Mouse (Mus musculus): ENCODE measurements around the gene Cdk12. TPM values are rescaled to one million over a fixed set of nuclear protein-coding genes. Genes with fewer than 3 reads are reported as not detected.
A peak's percentile ranks its signal among the peaks of the same experiment; 100 is the strongest.
"Not testable (repeated sequence)": the region's sequence is repeated elsewhere in the genome, so short reads cannot be mapped to it uniquely, and the experiment has no call there.

Gene Cdk12
- 9.9 and 10.6 TPM in 2 replicates for polyA plus RNA-seq (2015; fragmentation: Nextera tagmentation; extraction: Ambion mirVana)

GRCm38 (mm10) chr11:98202641-98203350, at the start of gene Cdk12:
Gene Cdk12, plus strand, starts transcription at chr11:98203059.
- Histone ChIP-seq H3K4me3 (replicated peaks) (peak within 1 kb of the TSS; percentile 87), H3K9ac (peak within 1 kb of the TSS; percentile 99), H3K4me2 (replicated peaks) (peak within 1 kb of the TSS; percentile 77), H3K36me3 (no peaks in the 10 kb centered on the region), H3K9me3 (replicated peaks) (no peaks in the 10 kb centered on the region), H3K27me3 (no peaks in the 10 kb centered on the region), H3K27ac (replicated peaks) (peak within 1 kb of the TSS; percentile 100), H3K4me1 (peaks cover 14% of the 10 kb centered on the region)
- under 1% methylated on average over 54 of the region's 63 CpGs for whole genome bisulfite sequencing
- ATAC-seq (ENCODE audit: insufficient number of reproducible peaks, low FRiP score, low TSS enrichment, low read depth): peak; percentile 93

GRCm38 (mm10) chr11:98155094-98155493, 47.8 kb upstream of the Cdk12 start:
- no peaks in the 10 kb centered on the region for H3K27me3 ChIP-seq
- no peak overlapping the region for H3K4me3 ChIP-seq (replicated peaks)
- H3K4me1 ChIP-seq: no peaks in the 10 kb centered on the region
- H3K4me2 ChIP-seq (replicated peaks): no peak overlapping the region
- H3K9me3 ChIP-seq (replicated peaks): no peaks in the 10 kb centered on the region
- no peak overlapping the region for H3K9ac ChIP-seq
- H3K27ac ChIP-seq (replicated peaks): no peak overlapping the region
- no peak for ATAC-seq (ENCODE audit: insufficient number of reproducible peaks, low FRiP score, low TSS enrichment, low read depth)
- WGBS: 86% methylated on average over 6 of the region's 6 CpGs
- peaks cover 58% of the 10 kb centered on the region for H3K36me3 ChIP-seq

GRCm38 (mm10) chr11:98168400-98168799, 34.5 kb upstream of the Cdk12 start:
- Histone ChIP-seq H3K4me2 (replicated peaks) (no peak overlapping the region), H3K9ac (no peak overlapping the region), H3K4me3 (replicated peaks) (no peak overlapping the region), H3K27me3 (no peaks in the 10 kb centered on the region), H3K9me3 (replicated peaks) (no peaks in the 10 kb centered on the region), H3K4me1 (no peaks in the 10 kb centered on the region), H3K27ac (replicated peaks) (no peak overlapping the region), H3K36me3 (peaks cover 76% of the 10 kb centered on the region)
- 84% methylated on average over 1 of the region's 1 CpGs for WGBS
- no peak for ATAC-seq (ENCODE audit: insufficient number of reproducible peaks, low FRiP score, low TSS enrichment, low read depth)

GRCm38 (mm10) chr11:98182149-98182548, 20.7 kb upstream of the Cdk12 start:
- 79% methylated on average over 3 of the region's 3 CpGs for whole genome bisulfite sequencing
- not testable (repeated sequence) for H3K27ac ChIP-seq (replicated peaks); H3K4me2 ChIP-seq (replicated peaks); H3K27me3 ChIP-seq; H3K9ac ChIP-seq; H3K9me3 ChIP-seq (replicated peaks); ATAC-seq (ENCODE audit: insufficient number of reproducible peaks, low FRiP score, low TSS enrichment, low read depth); H3K4me1 ChIP-seq; H3K4me3 ChIP-seq (replicated peaks)
- H3K36me3 ChIP-seq: peaks cover 79% of the 10 kb centered on the region

GRCm38 (mm10) chr11:98187640-98188395, 15.0 kb upstream of the Cdk12 start:
- H3K4me2 ChIP-seq (replicated peaks): no peak overlapping the region
- H3K9ac ChIP-seq: no peak overlapping the region
- no peak overlapping the region for H3K27ac ChIP-seq (replicated peaks)
- no peaks in the 10 kb centered on the region for H3K27me3 ChIP-seq
- no peak for ATAC-seq (ENCODE audit: insufficient number of reproducible peaks, low FRiP score, low TSS enrichment, low read depth)
- no peaks in the 10 kb centered on the region for H3K9me3 ChIP-seq (replicated peaks)
- H3K36me3 ChIP-seq: peaks cover 62% of the 10 kb centered on the region
- peaks cover 9% of the 10 kb centered on the region for H3K4me1 ChIP-seq
- no peak overlapping the region for H3K4me3 ChIP-seq (replicated peaks)
- 93% methylated on average over 9 of the region's 9 CpGs for WGBS

- no peak overlapping the region for H3K9ac ChIP-seq
- no peak for ATAC-seq (ENCODE audit: insufficient number of reproducible peaks, low FRiP score, low TSS enrichment, low read depth)
- no peak overlapping the region for H3K4me2 ChIP-seq (replicated peaks)
- WGBS: 76% methylated on average over 5 of the region's 5 CpGs
- no peak overlapping the region for H3K27ac ChIP-seq (replicated peaks)
- no peak overlapping the region for H3K4me3 ChIP-seq (replicated peaks)
- H3K4me1 ChIP-seq: peaks cover 14% of the 10 kb centered on the region
- H3K9me3 ChIP-seq (replicated peaks): no peaks in the 10 kb centered on the region
- H3K36me3 ChIP-seq: peaks cover 34% of the 10 kb centered on the region
- no peaks in the 10 kb centered on the region for H3K27me3 ChIP-seq
Observed at GRCm38 (mm10) chr11:98190820-98191219, 12.0 kb upstream of the Cdk12 start.

GRCm38 (mm10) chr11:98192901-98193805, 9.7 kb upstream of the Cdk12 start, which contains the start of gene Med1:
Gene Med1, minus strand, starts transcription at chr11:98193293.
- H3K4me3 ChIP-seq (replicated peaks): peak within 1 kb of the TSS; percentile 89
- H3K27me3 ChIP-seq: no peaks in the 10 kb centered on the region
- H3K36me3 ChIP-seq: peaks cover 19% of the 10 kb centered on the region
- H3K4me2 ChIP-seq (replicated peaks): peak within 1 kb of the TSS; percentile 73
- H3K9me3 ChIP-seq (replicated peaks): no peaks in the 10 kb centered on the region
- peaks cover 14% of the 10 kb centered on the region for H3K4me1 ChIP-seq
- peak within 1 kb of the TSS; percentile 96 for H3K27ac ChIP-seq (replicated peaks)
- ATAC-seq (ENCODE audit: insufficient number of reproducible peaks, low FRiP score, low TSS enrichment, low read depth): peak; percentile 94
- WGBS: under 1% methylated on average over 53 of the region's 53 CpGs
- H3K9ac ChIP-seq: peak within 1 kb of the TSS; percentile 87

- 2% methylated on average over 27 of the region's 27 CpGs for WGBS
- Histone ChIP-seq H3K9ac (peak overlapping the region; percentile 40), H3K9me3 (replicated peaks) (no peaks in the 10 kb centered on the region), H3K4me1 (peaks cover 14% of the 10 kb centered on the region), H3K27ac (replicated peaks) (peak overlapping the region; percentile 100), H3K4me2 (replicated peaks) (peak overlapping the region; percentile 77), H3K4me3 (replicated peaks) (peak overlapping the region; percentile 87), H3K27me3 (no peaks in the 10 kb centered on the region), H3K36me3 (no peaks in the 10 kb centered on the region)
- ATAC-seq (ENCODE audit: insufficient number of reproducible peaks, low FRiP score, low TSS enrichment, low read depth): no peak
Observed at GRCm38 (mm10) chr11:98201791-98202640, 843 bp upstream of the Cdk12 start.

- Histone ChIP-seq H3K36me3 (peaks cover under 1% of the 10 kb centered on the region; the same call in 1 of the 2 replicates), H3K27me3 (no peaks in the 10 kb centered on the region), H3K4me1 (peaks cover 14% of the 10 kb centered on the region), H3K4me3 (replicated peaks) (peak overlapping the region; percentile 87), H3K4me2 (replicated peaks) (peak overlapping the region; percentile 67), H3K9me3 (replicated peaks) (no peaks in the 10 kb centered on the region), H3K9ac (peak overlapping the region; percentile 99), H3K27ac (replicated peaks) (peak overlapping the region; percentile 100)
- no peak; the same call in 1 of the 2 replicates for ATAC-seq (ENCODE audit: insufficient number of reproducible peaks, low FRiP score, low TSS enrichment, low read depth)
- WGBS: under 1% methylated on average over 37 of the region's 37 CpGs
Observed at GRCm38 (mm10) chr11:98203351-98203911, 572 bp downstream of the Cdk12 start.

- no peak for ATAC-seq (ENCODE audit: insufficient number of reproducible peaks, low FRiP score, low TSS enrichment, low read depth)
- H3K4me3 ChIP-seq (replicated peaks): peak overlapping the region; percentile 87
- under 1% methylated on average over 16 of the region's 16 CpGs for WGBS
Observed at GRCm38 (mm10) chr11:98203931-98204421, 1.1 kb downstream of the Cdk12 start.

More at GRCm38 (mm10) chr11:98203931-98204421, 1.1 kb downstream of the Cdk12 start:
- H3K9me3 ChIP-seq (replicated peaks): no peaks in the 10 kb centered on the region
- H3K27me3 ChIP-seq: no peaks in the 10 kb centered on the region
- H3K27ac ChIP-seq (replicated peaks): peak overlapping the region; percentile 100
- H3K4me1 ChIP-seq: peaks cover 14% of the 10 kb centered on the region
- H3K4me2 ChIP-seq (replicated peaks): peak overlapping the region; percentile 67
- H3K36me3 ChIP-seq: peaks cover 5% of the 10 kb centered on the region
- peak overlapping the region; percentile 99 for H3K9ac ChIP-seq
